Mouse (Mus musculus) lung, embryonic 14.5 days (tissue): ENCODE measurements around the gene Tceanc. TPM values are rescaled to one million over a fixed set of nuclear protein-coding genes. Genes with fewer than 3 reads are reported as not detected.

Source experiments
- ATAC-seq: fragments of 200-750 bp; cut with Nextera tagmentation; 2 replicates; pipeline ENCODE4 v1.8.0; 2017; ENCODE audit warnings: mild to moderate bottlenecking, moderate TSS enrichment, moderate library complexity; ENCODE audit not compliant: insufficient read depth
- DNase-seq: peaks from one replicate; pipeline ENCODE4 v3.0.0-alpha.2; 2015
- H3K27ac ChIP-seq: fragments of 300-500 bp; sonication (generic); 2 replicates; pipeline ENCODE4 v1.5.1; 2014; ENCODE audit warnings: low read depth, mild to moderate bottlenecking, moderate library complexity
- H3K27me3 ChIP-seq: fragments of 300-500 bp; sonication (generic); 2 replicates; pipeline ENCODE4 v1.6.1; 2014; ENCODE audit warnings: low read length, control low read depth; ENCODE audit not compliant: insufficient read depth
- H3K36me3 ChIP-seq: fragments of 300-500 bp; sonication (generic); 2 replicates; pipeline ENCODE4 v1.6.1; 2014; ENCODE audit warnings: control low read depth; ENCODE audit not compliant: insufficient read depth
- H3K4me1 ChIP-seq: fragments of 300-500 bp; sonication (generic); 2 replicates; pipeline ENCODE4 v1.6.1; 2014; ENCODE audit warnings: antibody characterized with exemption, control low read depth; ENCODE audit not compliant: insufficient read depth
- H3K4me2 ChIP-seq: fragments of 300-500 bp; sonication (generic); 2 replicates; pipeline ENCODE4 v1.6.1; 2014; ENCODE audit warnings: mild to moderate bottlenecking
- H3K4me3 ChIP-seq: fragments of 300-500 bp; sonication (generic); 2 replicates; pipeline ENCODE4 v1.5.1; 2014; ENCODE audit warnings: low read depth, low read length
- H3K9ac ChIP-seq: fragments of 300-500 bp; sonication (generic); 2 replicates; pipeline ENCODE4 v1.6.1; 2014
- H3K9me3 ChIP-seq: fragments of 300-500 bp; sonication (generic); 2 replicates; pipeline ENCODE4 v1.6.1; 2016; ENCODE audit warnings: low read depth, low read length, control low read depth
- CTCF ChIP-seq: IDR thresholded peaks from 2 replicates; pipeline ENCODE4 v1.5.1; 2016; ENCODE audit warnings: antibody characterized with exemption, low read depth
- WGBS: fragments of 180-500 bp; shearing (Covaris S2); extraction: QIAGEN DNeasy Blood & Tissue Kit; methylation state at CpG from one replicate; pipeline ENCODE4 v1.1.7; 2014; 5-methylcytosine and 5-hydroxymethylcytosine counted together
- polyA plus RNA-seq: library from polyadenylated mRNA; unstranded; fragments of >200 nt; fragmentation: Nextera tagmentation; extraction: Ambion mirVana; gene quantifications from 2 replicates; pipeline ENCODE4 v1.2.1, GENCODE M21; 2014

Gene Tceanc
- polyA plus RNA-seq, 1 experiment from 2014 or later = 7.4 TPM

DNA sequence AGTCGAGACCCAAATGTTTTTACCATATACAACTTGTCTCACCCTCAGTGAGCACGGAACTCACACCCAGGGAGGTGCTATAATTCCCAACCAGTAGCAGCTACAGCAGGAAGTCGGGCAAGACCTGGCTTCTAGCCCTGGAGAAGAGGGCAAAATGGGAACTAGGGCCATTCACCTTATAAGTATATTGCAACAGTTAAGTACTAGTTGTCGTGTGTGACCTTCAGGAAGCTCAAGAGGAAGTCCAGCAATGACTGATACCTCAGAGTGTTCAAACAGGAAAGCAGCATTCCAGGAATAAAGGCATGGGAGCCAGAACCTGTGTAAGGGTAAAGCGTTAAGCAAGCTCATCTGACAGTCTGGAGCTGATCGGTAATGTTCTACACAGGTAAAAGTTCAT lies 64.8 kb downstream of the Tceanc start:
- Histone ChIP-seq H3K9ac (no peak overlapping the region), H3K9me3 (no peaks in the 10 kb centered on the region), H3K4me3 (no peak overlapping the region), H3K4me2 (no peak overlapping the region), H3K36me3 (peaks cover 12% of the 10 kb centered on the region; the same call in 1 of the 2 replicates), H3K27me3 (no peaks in the 10 kb centered on the region), H3K27ac (no peak overlapping the region), H3K4me1 (no peaks in the 10 kb centered on the region)
- no peak for TF ChIP-seq CTCF
- DNase-seq (no peak), ATAC-seq (no peak)
- WGBS = 64% methylated on average over 6 of the region's 6 CpGs

Other genes starting within 250 kb of the Tceanc start
- gene Trappc2, start 78.0 kb downstream of the Tceanc start, polyA plus RNA-seq = 28.1 and 31.7 TPM in 2 replicates
- gene Ofd1, start 77.9 kb downstream of the Tceanc start, polyA plus RNA-seq = 8.0 and 9.2 TPM in 2 replicates
- gene Rab9, start 38.7 kb downstream of the Tceanc start, polyA plus RNA-seq = 65.9 and 66.9 TPM in 2 replicates
- 36.1 and 39.2 TPM in 2 replicates for gene Egfl6, start 67.2 kb upstream of the Tceanc start, polyA plus RNA-seq